Mouse (Mus musculus): ENCODE results near the gene Col15a1. TPM values are rescaled to one million over a fixed set of nuclear protein-coding genes. Genes with fewer than 3 reads are reported as not detected.

Col15a1 gene
- total RNA-seq, 2 experiments from 2014 or later, result 315 to 324 TPM

- peak; percentile 78 to 84 for DNase-seq
- intact Hi-C loops (cut with DNase I), result no loop called here
Measured at GRCm38 (mm10) chr4:47295547-47295946, 87.6 kb downstream of the Col15a1 start.

- DNase-seq, result no peak
- intact Hi-C loops (cut with DNase I), result no loop called here
Measured at GRCm38 (mm10) chr4:47300701-47301100, 92.7 kb downstream of the Col15a1 start.

GRCm38 (mm10) chr4:47302610-47303009 is 94.6 kb downstream of the Col15a1 start:
- intact Hi-C loops (cut with DNase I), result no loop called here
- no peak for DNase-seq

DNA sequence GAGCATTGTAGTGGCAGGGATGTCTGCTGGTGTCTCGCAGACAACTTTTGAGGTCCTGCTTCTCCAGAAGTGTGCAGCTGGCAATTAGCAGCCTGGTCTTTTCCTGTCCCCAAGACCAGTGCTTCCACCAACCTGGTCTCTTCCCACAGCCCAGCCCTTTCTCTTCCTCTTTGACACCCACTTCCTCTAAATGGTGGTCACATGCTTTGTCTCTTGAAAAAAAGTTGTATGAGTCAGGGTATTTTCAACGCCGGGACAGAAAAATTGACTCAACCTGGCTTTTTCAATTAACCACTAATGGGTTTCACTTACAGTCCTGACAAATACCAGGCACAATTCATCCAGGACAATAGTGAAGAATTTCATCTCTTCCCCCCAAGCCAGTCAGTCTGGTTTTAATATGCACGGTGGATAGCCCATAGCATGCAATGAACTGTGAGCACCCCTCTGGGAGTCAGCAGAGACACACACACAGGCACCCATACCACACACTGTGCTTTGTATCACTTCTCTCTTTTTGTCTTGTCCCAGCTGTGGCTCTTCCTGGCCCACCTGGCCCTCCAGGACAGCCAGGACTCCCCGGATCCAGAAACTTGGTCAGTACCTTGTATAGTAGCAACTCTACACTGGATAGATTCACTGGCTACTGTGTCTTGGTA is 95.5 kb downstream of the Col15a1 start:
- intact Hi-C loops (cut with DNase I), result no loop called here
- DNase-seq, result no peak

DNA sequence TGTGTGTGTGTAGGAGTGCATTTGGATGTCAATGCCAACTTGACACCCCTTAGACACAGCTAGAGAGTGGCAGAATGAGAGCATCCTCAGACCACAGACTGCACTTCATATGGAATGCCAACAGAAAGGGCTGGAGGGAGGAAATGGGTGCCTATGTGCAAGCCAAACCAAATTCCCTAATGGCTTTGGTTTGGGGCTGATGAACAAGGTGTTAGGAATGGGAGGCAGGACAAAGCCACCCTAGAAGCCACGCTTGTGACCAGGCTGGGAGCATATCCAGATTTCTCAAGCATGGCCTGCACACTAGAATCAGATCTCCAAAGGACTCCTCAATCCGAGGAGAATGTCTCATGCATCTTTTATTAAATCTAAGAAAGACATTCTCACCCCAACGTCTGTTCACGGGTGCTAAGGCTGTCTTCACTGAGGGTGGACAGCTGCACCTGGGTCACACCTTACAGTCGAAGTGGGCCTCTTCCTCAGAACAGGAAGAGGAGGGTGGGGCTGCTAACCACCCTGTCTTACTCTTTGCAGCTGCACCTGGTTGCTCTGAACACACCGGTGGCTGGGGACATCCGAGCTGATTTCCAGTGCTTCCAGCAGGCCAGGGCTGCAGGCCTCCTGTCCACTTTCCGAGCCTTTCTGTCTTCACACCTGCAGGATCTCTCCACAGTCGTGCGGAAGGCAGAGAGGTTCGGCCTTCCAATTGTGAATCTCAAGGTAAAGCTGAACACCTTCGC is 102.1 kb downstream of the Col15a1 start:
- no peak for DNase-seq
- intact Hi-C loops (cut with DNase I), result no loop called here

DNA sequence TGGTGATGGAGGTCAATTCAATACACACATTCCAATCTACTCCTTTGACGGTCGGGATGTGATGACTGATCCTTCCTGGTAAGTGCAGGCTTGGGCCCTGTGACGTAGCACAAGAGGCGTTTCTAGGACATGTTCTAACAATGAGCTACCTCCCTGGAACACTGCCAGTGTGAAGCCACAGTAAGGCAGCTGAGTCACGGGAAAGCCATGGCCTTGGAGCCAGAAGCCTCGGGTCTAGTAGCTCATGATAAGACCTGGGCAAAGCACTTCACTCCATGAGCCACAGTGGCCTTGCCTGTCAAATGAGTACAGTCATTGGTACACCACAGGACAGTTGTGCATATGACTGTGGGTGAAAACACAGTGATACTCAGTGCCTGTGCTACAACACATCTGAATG is 102.9 kb downstream of the Col15a1 start:
- intact Hi-C loops (cut with DNase I), result no loop called here
- peak; percentile 69 to 73 for DNase-seq

- DNase-seq, result no peak
- intact Hi-C loops (cut with DNase I), result no loop called here
Measured at GRCm38 (mm10) chr4:47311467-47311866, 103.5 kb downstream of the Col15a1 start.

DNA sequence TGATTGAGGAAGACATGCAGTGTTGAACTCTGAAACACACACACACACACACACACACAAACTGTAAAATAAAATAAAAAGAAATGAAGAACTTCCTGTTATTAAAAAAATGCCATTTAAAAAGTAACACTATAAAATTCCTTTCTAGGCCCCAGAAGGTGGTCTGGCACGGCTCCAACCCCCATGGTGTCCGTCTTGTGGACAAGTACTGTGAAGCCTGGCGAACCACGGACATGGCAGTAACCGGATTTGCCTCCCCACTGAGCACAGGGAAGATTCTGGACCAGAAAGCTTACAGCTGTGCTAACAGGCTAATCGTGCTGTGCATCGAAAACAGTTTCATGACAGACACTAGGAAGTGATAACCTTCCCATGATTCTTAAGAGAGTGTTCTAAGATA is 104.0 kb downstream of the Col15a1 start:
- DNase-seq, result no peak
- intact Hi-C loops (cut with DNase I), result no loop called here

- intact Hi-C loops (cut with DNase I), result no loop called here
- no peak for DNase-seq
Measured at GRCm38 (mm10) chr4:47312676-47313075, 104.7 kb downstream of the Col15a1 start.

- intact Hi-C loops (cut with DNase I), result no loop called here
- DNase-seq, result no peak
Measured at GRCm38 (mm10) chr4:47313710-47314410, 105.9 kb downstream of the Col15a1 start.

DNA sequence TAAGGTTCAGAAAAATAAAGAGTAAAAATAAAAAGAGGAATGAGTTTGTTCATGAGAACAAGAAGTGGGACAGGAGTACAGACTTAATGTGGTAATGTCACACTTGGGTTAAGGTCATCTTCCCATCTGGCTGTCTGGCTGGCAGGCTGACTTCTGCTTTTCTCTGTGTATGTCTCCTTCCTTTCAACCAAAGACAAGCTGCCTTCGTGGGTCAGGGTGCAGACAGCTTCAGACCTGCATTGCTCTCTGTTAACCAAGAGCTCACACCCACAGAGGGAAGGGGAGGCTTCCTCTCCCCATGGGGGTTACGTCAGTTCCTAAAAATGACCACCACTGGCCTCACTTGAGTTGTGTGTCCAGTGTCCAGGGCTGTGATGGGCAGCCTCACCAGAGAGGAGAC is 107.5 kb downstream of the Col15a1 start:
- intact Hi-C loops (cut with DNase I), result no loop called here
- peak in 1 of 2 experiments; percentile 38 for DNase-seq

- DNase-seq, result peak; percentile 65 to 68
- intact Hi-C loops (cut with DNase I), result no loop called here
Measured at GRCm38 (mm10) chr4:47316432-47316831, 108.5 kb downstream of the Col15a1 start.

DNA sequence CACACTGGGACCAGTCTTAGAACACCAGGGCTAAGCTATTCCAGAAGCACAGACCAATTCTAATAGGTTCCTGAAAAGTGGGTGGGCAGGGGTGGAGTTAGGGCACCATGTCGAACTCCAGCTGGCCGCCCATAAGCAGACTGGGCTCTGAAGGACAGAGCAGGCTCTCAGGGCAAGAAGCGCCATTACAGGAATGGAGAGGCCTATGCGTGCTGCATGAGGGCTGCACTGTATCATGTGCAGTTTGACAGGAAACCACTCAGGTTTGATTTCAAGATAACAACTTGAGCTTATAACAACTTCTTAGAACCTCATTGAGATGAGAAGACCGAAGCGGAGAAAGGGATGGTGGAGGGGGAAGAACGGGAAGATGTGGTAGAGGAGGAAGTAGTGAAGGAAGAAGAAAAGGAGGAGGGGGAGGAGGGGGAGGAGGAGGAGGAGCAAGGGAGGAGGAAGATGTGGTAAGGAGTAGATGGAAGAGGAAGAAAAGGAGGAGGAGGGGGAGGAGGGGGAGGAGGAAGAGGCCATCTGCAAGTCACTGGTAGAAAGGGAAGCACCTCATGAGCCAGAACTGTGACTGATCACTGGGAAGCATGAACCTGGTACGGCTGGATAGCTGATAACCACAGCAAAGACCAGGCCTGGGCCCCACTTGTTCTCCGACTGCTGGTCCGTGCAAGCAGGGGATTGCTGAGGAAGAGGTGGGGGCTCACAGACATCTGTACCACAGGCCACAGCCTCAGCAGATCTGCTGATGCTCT is 111.8 kb downstream of the Col15a1 start:
- no peak for DNase-seq
- intact Hi-C loops (cut with DNase I), result no loop called here

DNA sequence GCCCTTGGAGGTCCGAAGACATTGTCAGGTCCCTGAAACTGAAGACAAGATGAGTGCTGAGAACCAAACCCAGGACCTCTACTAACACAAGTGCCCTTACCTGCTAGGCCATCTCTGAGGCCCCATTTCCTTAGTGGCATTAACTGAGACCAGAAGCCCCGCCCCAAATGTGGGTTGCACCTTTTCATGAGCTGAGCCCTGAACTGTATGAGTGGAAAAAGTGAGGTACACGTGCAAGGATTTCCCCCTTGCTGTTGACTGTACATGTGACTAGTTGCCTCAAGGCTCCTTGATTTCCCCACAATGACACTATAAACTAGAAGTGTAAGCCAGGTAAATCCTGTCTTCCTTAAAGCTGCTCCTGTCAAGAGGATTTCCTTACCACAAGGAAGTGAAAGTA is 114.4 kb downstream of the Col15a1 start:
- DNase-seq, result no peak
- intact Hi-C loops (cut with DNase I), result no loop called here

DNA sequence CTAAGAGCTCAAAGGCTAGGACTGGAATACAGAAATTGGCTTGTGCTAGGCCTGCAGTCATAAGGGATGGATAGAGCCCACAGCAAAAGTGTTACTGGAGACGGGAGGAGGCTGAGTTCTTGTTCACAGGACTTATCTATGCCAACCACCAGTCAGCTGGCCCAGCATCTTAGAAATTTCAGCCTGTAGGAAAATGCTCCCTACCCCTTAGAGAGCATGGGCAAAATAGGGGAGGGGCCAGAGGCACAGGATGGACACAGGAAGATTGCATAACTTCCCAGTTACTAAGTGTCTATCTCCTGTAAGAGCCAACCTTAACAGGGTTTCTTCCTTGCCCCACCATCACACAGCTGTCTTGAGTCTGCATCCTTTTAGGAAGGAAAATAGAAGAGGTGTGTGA is 116.2 kb downstream of the Col15a1 start:
- DNase-seq, result no peak
- intact Hi-C loops (cut with DNase I), result no loop called here

DNA sequence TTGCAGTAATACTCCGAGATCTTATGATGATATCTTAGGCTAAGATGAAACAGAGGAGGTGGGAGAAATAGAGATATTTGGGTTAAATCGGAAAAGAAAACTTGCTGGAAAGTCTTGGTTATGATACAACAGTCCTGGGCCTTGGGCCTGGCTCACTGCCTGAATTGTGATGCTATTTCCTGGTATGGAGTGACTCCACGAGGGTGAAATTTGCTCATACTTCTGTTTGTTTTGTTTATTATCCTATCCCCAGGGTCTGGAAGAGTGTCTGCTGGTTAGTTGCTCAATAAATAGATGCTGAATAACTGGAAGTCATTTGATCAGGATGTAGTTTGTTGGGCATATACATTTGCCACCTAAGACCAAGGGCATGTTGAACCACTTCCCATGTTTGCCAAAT is 119.8 kb downstream of the Col15a1 start:
- intact Hi-C loops (cut with DNase I), result no loop called here
- peak in 1 of 2 experiments; percentile 27 for DNase-seq

DNA sequence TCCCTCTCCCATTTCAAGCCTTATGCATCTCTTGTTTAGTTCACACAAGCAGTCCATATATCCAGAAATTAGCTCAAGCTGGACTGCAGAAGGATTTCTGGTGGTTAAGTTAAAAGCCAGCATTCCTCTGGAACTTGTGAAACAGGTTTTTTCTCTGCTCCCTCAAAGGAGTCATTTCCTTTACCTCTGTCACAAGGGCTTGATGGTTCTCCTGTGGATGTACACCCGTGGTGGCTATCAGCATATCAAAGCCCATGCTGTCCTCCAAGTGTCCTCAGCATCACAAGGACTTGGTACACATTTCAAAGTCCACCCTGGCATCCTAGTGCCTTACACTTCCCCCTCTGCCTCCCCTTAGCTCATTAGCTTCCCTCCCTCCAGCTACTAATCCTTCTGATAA is 121.3 kb downstream of the Col15a1 start:
- intact Hi-C loops (cut with DNase I), result no loop called here
- no peak for DNase-seq

DNA sequence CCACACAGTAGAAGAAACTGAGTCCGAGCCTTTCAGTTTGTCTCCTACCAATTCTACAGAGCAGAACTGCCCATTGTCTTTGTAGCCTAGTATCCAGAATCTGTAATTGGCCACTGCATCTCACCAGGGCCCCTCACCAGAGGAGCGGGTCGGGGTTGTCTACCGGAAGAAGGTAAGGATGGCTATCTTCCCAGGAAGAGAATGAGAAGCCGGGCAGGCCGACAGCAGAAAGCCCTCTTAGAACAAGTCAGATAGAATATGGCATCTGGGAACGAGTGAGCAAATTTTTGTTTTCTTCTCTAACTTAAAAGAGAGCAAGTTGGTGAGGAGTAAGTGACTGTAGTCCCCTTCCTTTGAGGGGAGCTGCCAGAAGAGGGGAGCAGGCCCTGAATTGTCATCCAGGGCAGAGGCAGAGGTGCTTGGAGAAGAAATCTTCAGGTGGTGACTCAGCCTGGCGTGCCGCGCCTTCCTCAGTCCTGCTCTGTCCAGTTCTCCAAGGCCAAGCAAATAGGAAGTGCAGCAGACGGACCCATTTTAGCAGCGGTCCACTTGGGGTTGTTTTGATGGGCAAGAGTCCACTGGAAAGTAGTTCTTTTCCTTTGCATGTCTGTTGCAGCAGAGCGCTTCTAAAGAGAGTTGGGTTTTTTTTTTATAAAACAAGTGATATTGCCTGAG is 122.6 kb downstream of the Col15a1 start:
- intact Hi-C loops (cut with DNase I), result no loop called here

GRCm38 (mm10) chr4:47332812-47333343 is 124.9 kb downstream of the Col15a1 start:
- DNase-seq, result no peak
- intact Hi-C loops (cut with DNase I), result no loop called here

More for the DNA sequence above, 122.6 kb downstream of the Col15a1 start:
- DNase-seq, result no peak

DNA sequence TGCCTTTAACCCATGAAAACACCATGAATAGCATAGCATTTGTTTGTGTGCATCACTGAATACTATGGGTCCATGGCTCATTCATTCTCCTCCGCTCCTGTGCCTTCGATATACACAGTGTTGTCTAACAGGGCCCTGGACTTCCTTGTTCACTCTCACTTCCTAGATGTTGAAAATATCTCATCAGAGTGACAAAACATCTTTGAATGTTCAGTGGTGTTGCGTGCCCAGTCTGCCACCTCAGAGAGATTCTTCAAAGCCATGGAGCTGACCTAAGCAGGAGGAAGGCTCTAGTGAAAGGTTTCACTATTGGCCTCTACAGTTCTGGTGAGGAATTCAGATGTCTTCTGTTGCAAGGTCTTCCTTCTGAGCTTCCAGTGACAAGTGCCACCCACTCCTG is 125.6 kb downstream of the Col15a1 start:
- no peak for DNase-seq
- intact Hi-C loops (cut with DNase I), result no loop called here
